Mouse (Mus musculus): ENCODE data around the gene Glb1l2. TPM values are rescaled to one million over a fixed set of nuclear protein-coding genes. Genes with fewer than 3 reads are reported as not detected.

Gene Glb1l2
- total and polyA plus RNA-seq, 2 experiments from 2014 or later = 2.6 to 2.8 TPM

- Histone ChIP-seq H3K36me3 (ENCODE audit: insufficient read depth, low read length) (no peaks in the 10 kb centered on the region), H3K9ac (replicated peaks; ENCODE audit: low read length, poor library complexity, severe bottlenecking) (no peak overlapping the region), H3K4me2 (ENCODE audit: low read depth, low read length, poor library complexity, severe bottlenecking) (no peak overlapping the region), H3K27me3 (ENCODE audit: insufficient read depth, low read length) (no peaks in the 10 kb centered on the region), H3K4me3 (ENCODE audit: low read depth, low read length) (no peak overlapping the region), H3K27ac (ENCODE audit: low read depth, low read length) (no peak overlapping the region), H3K9me3 (ENCODE audit: low read length) (no peaks in the 10 kb centered on the region), H3K4me1 (ENCODE audit: insufficient read depth, low read length) (no peaks in the 10 kb centered on the region)
- no peak for ATAC-seq (ENCODE audit: low FRiP score)
- no peak for TF ChIP-seq CTCF (IDR thresholded peaks at IDR 0.05)
- 86% methylated on average over 1 of the region's 1 CpGs for WGBS
- DNase-seq (ENCODE audit: low spot score) = no peak
These were observed 7.5 kb downstream of the Glb1l2 start for GRCm38 (mm10) chr9:26798731-26799130.

GRCm38 (mm10) chr9:26798205-26798604 lies 8.1 kb downstream of the Glb1l2 start:
- Histone ChIP-seq H3K4me3 (ENCODE audit: low read depth, low read length) (no peak overlapping the region), H3K27ac (ENCODE audit: low read depth, low read length) (no peak overlapping the region), H3K4me1 (ENCODE audit: insufficient read depth, low read length) (no peaks in the 10 kb centered on the region), H3K9ac (replicated peaks; ENCODE audit: low read length, poor library complexity, severe bottlenecking) (no peak overlapping the region), H3K9me3 (ENCODE audit: low read length) (no peaks in the 10 kb centered on the region), H3K36me3 (ENCODE audit: insufficient read depth, low read length) (no peaks in the 10 kb centered on the region), H3K4me2 (ENCODE audit: low read depth, low read length, poor library complexity, severe bottlenecking) (no peak overlapping the region), H3K27me3 (ENCODE audit: insufficient read depth, low read length) (no peaks in the 10 kb centered on the region)
- WGBS = 90% methylated on average over 3 of the region's 3 CpGs
- TF ChIP-seq CTCF (IDR thresholded peaks at IDR 0.05) = no peak
- ATAC-seq (ENCODE audit: low FRiP score) (no peak), DNase-seq (ENCODE audit: low spot score) (no peak)

GRCm38 (mm10) chr9:26792829-26793228 lies 13.4 kb downstream of the Glb1l2 start:
- Histone ChIP-seq H3K27me3 (ENCODE audit: insufficient read depth, low read length) (no peaks in the 10 kb centered on the region), H3K4me2 (ENCODE audit: low read depth, low read length, poor library complexity, severe bottlenecking) (no peak overlapping the region), H3K9me3 (ENCODE audit: low read length) (no peaks in the 10 kb centered on the region), H3K27ac (ENCODE audit: low read depth, low read length) (no peak overlapping the region), H3K4me3 (ENCODE audit: low read depth, low read length) (no peak overlapping the region), H3K4me1 (ENCODE audit: insufficient read depth, low read length) (no peaks in the 10 kb centered on the region), H3K9ac (replicated peaks; ENCODE audit: low read length, poor library complexity, severe bottlenecking) (no peak overlapping the region), H3K36me3 (ENCODE audit: insufficient read depth, low read length) (no peaks in the 10 kb centered on the region)
- ATAC-seq (ENCODE audit: low FRiP score) (no peak), DNase-seq (ENCODE audit: low spot score) (peak; percentile 17)
- 77% methylated on average over 3 of the region's 3 CpGs for WGBS
- TF ChIP-seq CTCF (IDR thresholded peaks at IDR 0.05) = no peak

- Histone ChIP-seq H3K27me3 (ENCODE audit: insufficient read depth, low read length) (no peaks in the 10 kb centered on the region), H3K9me3 (ENCODE audit: low read length) (no peaks in the 10 kb centered on the region), H3K4me3 (ENCODE audit: low read depth, low read length) (no peak overlapping the region), H3K4me2 (ENCODE audit: low read depth, low read length, poor library complexity, severe bottlenecking) (no peak overlapping the region), H3K9ac (replicated peaks; ENCODE audit: low read length, poor library complexity, severe bottlenecking) (no peak overlapping the region), H3K27ac (ENCODE audit: low read depth, low read length) (no peak overlapping the region), H3K4me1 (ENCODE audit: insufficient read depth, low read length) (no peaks in the 10 kb centered on the region), H3K36me3 (ENCODE audit: insufficient read depth, low read length) (no peaks in the 10 kb centered on the region)
- ATAC-seq (ENCODE audit: low FRiP score) = no peak
- DNase-seq (ENCODE audit: low spot score) = no peak
- TF ChIP-seq CTCF (IDR thresholded peaks at IDR 0.05) = no peak
- WGBS = 58% methylated on average over 7 of the region's 7 CpGs
These were observed 22.8 kb downstream of the Glb1l2 start for GRCm38 (mm10) chr9:26783414-26783975.

GRCm38 (mm10) chr9:26778421-26778820 lies 27.8 kb downstream of the Glb1l2 start:
- no peak for TF ChIP-seq CTCF (IDR thresholded peaks at IDR 0.05)
- no peaks in the 10 kb centered on the region for H3K9me3 ChIP-seq (ENCODE audit: low read length)
- no peak overlapping the region for H3K27ac ChIP-seq (ENCODE audit: low read depth, low read length)
- WGBS = 90% methylated on average over 7 of the region's 7 CpGs
- no peaks in the 10 kb centered on the region for H3K36me3 ChIP-seq (ENCODE audit: insufficient read depth, low read length)
- no peaks in the 10 kb centered on the region for H3K27me3 ChIP-seq (ENCODE audit: insufficient read depth, low read length)
- no peak overlapping the region for H3K4me3 ChIP-seq (ENCODE audit: low read depth, low read length)
- H3K9ac ChIP-seq (replicated peaks; ENCODE audit: low read length, poor library complexity, severe bottlenecking) = no peak overlapping the region
- DNase-seq (ENCODE audit: low spot score) (no peak), ATAC-seq (ENCODE audit: low FRiP score) (no peak)
- no peaks in the 10 kb centered on the region for H3K4me1 ChIP-seq (ENCODE audit: insufficient read depth, low read length)
- H3K4me2 ChIP-seq (ENCODE audit: low read depth, low read length, poor library complexity, severe bottlenecking) = no peak overlapping the region

- Histone ChIP-seq H3K9me3 (ENCODE audit: low read length) (no peaks in the 10 kb centered on the region), H3K27me3 (ENCODE audit: insufficient read depth, low read length) (no peaks in the 10 kb centered on the region), H3K27ac (ENCODE audit: low read depth, low read length) (no peak overlapping the region), H3K4me3 (ENCODE audit: low read depth, low read length) (no peak overlapping the region), H3K36me3 (ENCODE audit: insufficient read depth, low read length) (no peaks in the 10 kb centered on the region), H3K4me1 (ENCODE audit: insufficient read depth, low read length) (no peaks in the 10 kb centered on the region), H3K4me2 (ENCODE audit: low read depth, low read length, poor library complexity, severe bottlenecking) (no peak overlapping the region), H3K9ac (replicated peaks; ENCODE audit: low read length, poor library complexity, severe bottlenecking) (no peak overlapping the region)
- DNase-seq (ENCODE audit: low spot score) = peak; percentile 89
- peak; percentile 72 for ATAC-seq (ENCODE audit: low FRiP score)
- WGBS = 59% methylated on average over 6 of the region's 6 CpGs
- TF ChIP-seq CTCF (IDR thresholded peaks at IDR 0.05) = peak; percentile 91
These were observed 30.0 kb downstream of the Glb1l2 start for GRCm38 (mm10) chr9:26776122-26776902.
